Mouse (Mus musculus): ENCODE data around the gene Gfod2. TPM values are rescaled to one million over a fixed set of nuclear protein-coding genes. Genes with fewer than 3 reads are reported as not detected.

Gene Gfod2
- polyA plus RNA-seq, 1 experiment from 2014 or later = 52.9 TPM

- WGBS = 79% methylated on average over 7 of the region's 7 CpGs
- Histone ChIP-seq H3K9ac (replicated peaks; ENCODE audit: low read depth, low read length) (no peak overlapping the region), H3K4me2 (ENCODE audit: low read depth, low read length) (no peak overlapping the region), H3K9me3 (ENCODE audit: control insufficient read depth, low read length) (no peaks in the 10 kb centered on the region), H3K4me1 (ENCODE audit: control insufficient read depth, insufficient read depth, low read length) (no peaks in the 10 kb centered on the region), H3K36me3 (ENCODE audit: control insufficient read depth, insufficient read depth, low read length) (peaks cover 26% of the 10 kb centered on the region), H3K27ac (ENCODE audit: low read depth, low read length) (no peak overlapping the region), H3K27me3 (ENCODE audit: control insufficient read depth, insufficient read depth, low read length) (no peaks in the 10 kb centered on the region), H3K4me3 (ENCODE audit: low read depth, low read length) (no peak overlapping the region)
- no peak for ATAC-seq (ENCODE audit: low read depth)
Observed at GRCm38 (mm10) chr8:105685325-105685724, 73.1 kb downstream of the Gfod2 start.

GRCm38 (mm10) chr8:105677891-105678290 is 80.6 kb downstream of the Gfod2 start:
- ATAC-seq (ENCODE audit: low read depth) = no peak
- no peaks in the 10 kb centered on the region for H3K9me3 ChIP-seq (ENCODE audit: control insufficient read depth, low read length)
- no peak overlapping the region for H3K27ac ChIP-seq (ENCODE audit: low read depth, low read length)
- no peak overlapping the region for H3K4me3 ChIP-seq (ENCODE audit: low read depth, low read length)
- H3K27me3 ChIP-seq (ENCODE audit: control insufficient read depth, insufficient read depth, low read length) = no peaks in the 10 kb centered on the region
- WGBS = 95% methylated on average over 1 of the region's 1 CpGs
- no peak overlapping the region for H3K9ac ChIP-seq (replicated peaks; ENCODE audit: low read depth, low read length)
- H3K36me3 ChIP-seq (ENCODE audit: control insufficient read depth, insufficient read depth, low read length) = peaks cover 64% of the 10 kb centered on the region
- no peaks in the 10 kb centered on the region for H3K4me1 ChIP-seq (ENCODE audit: control insufficient read depth, insufficient read depth, low read length)
- no peak overlapping the region for H3K4me2 ChIP-seq (ENCODE audit: low read depth, low read length)

Other genes with a start within 250 kb of the Gfod2 start
- 0.94 and 1.2 TPM in 2 replicates for gene Hsd11b2, start 239.9 kb downstream of the Gfod2 start, polyA plus RNA-seq (2014; fragmentation: Nextera tagmentation; extraction: Ambion mirVana)
- 235 and 254 TPM in 2 replicates for gene Atp6v0d1, start 192.6 kb downstream of the Gfod2 start, polyA plus RNA-seq (2014; fragmentation: Nextera tagmentation; extraction: Ambion mirVana)
- gene Ripor1, start 153.4 kb downstream of the Gfod2 start, polyA plus RNA-seq (2014; fragmentation: Nextera tagmentation; extraction: Ambion mirVana) = 25.8 and 29.6 TPM in 2 replicates
- 81.3 and 85.6 TPM in 2 replicates for gene Ctcf, start 122.1 kb downstream of the Gfod2 start, polyA plus RNA-seq (2014; fragmentation: Nextera tagmentation; extraction: Ambion mirVana)
- 0.71 and 1.3 TPM in 2 replicates for gene Agrp, start 121.3 kb downstream of the Gfod2 start, polyA plus RNA-seq (2014; fragmentation: Nextera tagmentation; extraction: Ambion mirVana)
- 21.7 and 22.3 TPM in 2 replicates for gene Carmil2, start 72.4 kb downstream of the Gfod2 start, polyA plus RNA-seq (2014; fragmentation: Nextera tagmentation; extraction: Ambion mirVana)
- 79.5 and 83.9 TPM in 2 replicates for gene Acd, start 57.6 kb downstream of the Gfod2 start, polyA plus RNA-seq (2014; fragmentation: Nextera tagmentation; extraction: Ambion mirVana)
- gene Pard6a, start 57.5 kb downstream of the Gfod2 start, polyA plus RNA-seq (2014; fragmentation: Nextera tagmentation; extraction: Ambion mirVana) = 48.1 and 60.6 TPM in 2 replicates
- 0.30 and 0.42 TPM in 2 replicates for gene 4933405L10Rik, start 51.0 kb downstream of the Gfod2 start, polyA plus RNA-seq (2014; fragmentation: Nextera tagmentation; extraction: Ambion mirVana)
- 9.5 and 11.6 TPM in 2 replicates for gene Enkd1, start 50.5 kb downstream of the Gfod2 start, polyA plus RNA-seq (2014; fragmentation: Nextera tagmentation; extraction: Ambion mirVana)
- gene Ranbp10, start 68.7 kb upstream of the Gfod2 start, polyA plus RNA-seq (2014; fragmentation: Nextera tagmentation; extraction: Ambion mirVana) = 13.6 and 14.7 TPM in 2 replicates
- gene Tsnaxip1, start 69.1 kb upstream of the Gfod2 start, polyA plus RNA-seq (2014; fragmentation: Nextera tagmentation; extraction: Ambion mirVana) = 0.26 and 0.28 TPM in 2 replicates
- 49.6 and 51.4 TPM in 2 replicates for gene Cenpt, start 94.6 kb upstream of the Gfod2 start, polyA plus RNA-seq (2014; fragmentation: Nextera tagmentation; extraction: Ambion mirVana)
- gene Thap11, start 96.5 kb upstream of the Gfod2 start, polyA plus RNA-seq (2014; fragmentation: Nextera tagmentation; extraction: Ambion mirVana) = 44.1 and 54.1 TPM in 2 replicates
- gene Nutf2, start 101.9 kb upstream of the Gfod2 start, polyA plus RNA-seq (2014; fragmentation: Nextera tagmentation; extraction: Ambion mirVana) = 141 and 176 TPM in 2 replicates
- gene Edc4, start 122.2 kb upstream of the Gfod2 start, polyA plus RNA-seq (2014; fragmentation: Nextera tagmentation; extraction: Ambion mirVana) = 38.3 and 44.9 TPM in 2 replicates
- gene Nrn1l, start 134.9 kb upstream of the Gfod2 start, polyA plus RNA-seq (2014; fragmentation: Nextera tagmentation; extraction: Ambion mirVana) = 0.99 and 2.0 TPM in 2 replicates
- gene Pskh1, start 141.8 kb upstream of the Gfod2 start, polyA plus RNA-seq (2014; fragmentation: Nextera tagmentation; extraction: Ambion mirVana) = 6.4 and 10.6 TPM in 2 replicates
- gene Ctrl, start 175.2 kb upstream of the Gfod2 start, polyA plus RNA-seq (2014; fragmentation: Nextera tagmentation; extraction: Ambion mirVana) = 3.2 and 3.8 TPM in 2 replicates
- gene Psmb10, start 179.8 kb upstream of the Gfod2 start, polyA plus RNA-seq (2014; fragmentation: Nextera tagmentation; extraction: Ambion mirVana) = 53.2 and 76.8 TPM in 2 replicates
- gene Lcat, start 184.7 kb upstream of the Gfod2 start, polyA plus RNA-seq (2014; fragmentation: Nextera tagmentation; extraction: Ambion mirVana) = 0.99 and 2.7 TPM in 2 replicates
- 4.8 and 8.2 TPM in 2 replicates for gene Slc12a4, start 207.4 kb upstream of the Gfod2 start, polyA plus RNA-seq (2014; fragmentation: Nextera tagmentation; extraction: Ambion mirVana)
- not detected in 2 replicates for gene Dpep3, start 220.8 kb upstream of the Gfod2 start, polyA plus RNA-seq (2014; fragmentation: Nextera tagmentation; extraction: Ambion mirVana)
- 25.6 and 33.5 TPM in 2 replicates for gene Dus2, start 232.7 kb upstream of the Gfod2 start, polyA plus RNA-seq (2014; fragmentation: Nextera tagmentation; extraction: Ambion mirVana)
- gene Dpep2nb, start 247.3 kb upstream of the Gfod2 start, polyA plus RNA-seq (2014; fragmentation: Nextera tagmentation; extraction: Ambion mirVana) = 0.31 TPM in 1 of 2 replicates, not detected in the other

All from neural tube, embryonic 14.5 days (tissue).